Mouse (Mus musculus): ENCODE results near the gene Scgb1b27. TPM values are rescaled to one million over a fixed set of nuclear protein-coding genes. Genes with fewer than 3 reads are reported as not detected.

Scgb1b27 gene
- polyA plus RNA-seq (2014; fragmentation: Illumina TruSeq; extraction: RNeasy Lipid Tissue Mini Kit (QIAGEN cat#74804); ENCODE audit: low read depth, low replicate concordance) = not detected

DNA sequence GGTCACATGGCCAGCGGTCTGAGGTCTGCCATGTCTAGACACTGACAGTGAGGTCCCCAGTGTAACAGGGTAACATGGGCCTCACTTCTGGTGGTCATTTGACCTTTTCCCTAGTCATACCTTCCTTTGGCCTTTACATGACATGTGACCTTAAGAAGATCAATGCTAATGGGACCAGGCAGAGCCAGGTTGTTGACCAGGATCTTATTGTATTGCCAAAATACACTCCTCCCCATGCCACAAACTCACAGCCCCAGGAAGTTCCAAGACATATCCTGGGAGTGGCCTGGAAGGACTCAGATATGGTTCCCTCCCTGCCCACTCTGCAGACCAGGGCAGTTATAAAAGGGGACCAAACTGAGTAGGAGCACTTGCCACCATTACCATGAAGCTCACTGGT, at the start of gene Scgb1b27:
TSS of gene Scgb1b27 (plus strand) at position 301 of the 400 bp plus-strand sequence.

GRCm38 (mm10) chr7:34013842-34014241, 7.4 kb upstream of the Scgb1b27 start, which contains the start of gene Scgb2b27:
Gene Scgb2b27 (minus strand): TSS chr7:34013942.

Other genes with a start within 250 kb of the Scgb1b27 start
- gene Scgb2b26, start 76.4 kb upstream of the Scgb1b27 start, polyA plus RNA-seq (2014; fragmentation: Illumina TruSeq; extraction: RNeasy Lipid Tissue Mini Kit (QIAGEN cat#74804); ENCODE audit: low read depth, low replicate concordance) = not detected
- not detected for gene Scgb2b27, start 7.5 kb upstream of the Scgb1b27 start, polyA plus RNA-seq (2014; fragmentation: Illumina TruSeq; extraction: RNeasy Lipid Tissue Mini Kit (QIAGEN cat#74804); ENCODE audit: low read depth, low replicate concordance)
- gene Scgb1b30, start 73.9 kb downstream of the Scgb1b27 start, polyA plus RNA-seq (2014; fragmentation: Illumina TruSeq; extraction: RNeasy Lipid Tissue Mini Kit (QIAGEN cat#74804); ENCODE audit: low read depth, low replicate concordance) = not detected
- 0.53 TPM for gene Wtip, start 111.8 kb downstream of the Scgb1b27 start, polyA plus RNA-seq (2014; fragmentation: Illumina TruSeq; extraction: RNeasy Lipid Tissue Mini Kit (QIAGEN cat#74804); ENCODE audit: low read depth, low replicate concordance)
- gene Uba2, start 148.1 kb downstream of the Scgb1b27 start, polyA plus RNA-seq (2014; fragmentation: Illumina TruSeq; extraction: RNeasy Lipid Tissue Mini Kit (QIAGEN cat#74804); ENCODE audit: low read depth, low replicate concordance) = 133 TPM
- gene Pdcd2l, start 175.2 kb downstream of the Scgb1b27 start, polyA plus RNA-seq (2014; fragmentation: Illumina TruSeq; extraction: RNeasy Lipid Tissue Mini Kit (QIAGEN cat#74804); ENCODE audit: low read depth, low replicate concordance) = 6.5 TPM
- gene Gpi1, start 208.9 kb downstream of the Scgb1b27 start, polyA plus RNA-seq (2014; fragmentation: Illumina TruSeq; extraction: RNeasy Lipid Tissue Mini Kit (QIAGEN cat#74804); ENCODE audit: low read depth, low replicate concordance) = 67.4 TPM
- gene Gm6096, start 229.6 kb downstream of the Scgb1b27 start, polyA plus RNA-seq (2014; fragmentation: Illumina TruSeq; extraction: RNeasy Lipid Tissue Mini Kit (QIAGEN cat#74804); ENCODE audit: low read depth, low replicate concordance) = not detected

Data from testis, adult 10 weeks (tissue).